Mouse (Mus musculus) CD4-positive, CD25-positive, alpha-beta regulatory T cell, adult 2 months (primary cell): ENCODE measurements at regions not wholly inside any gene's neighbourhood (a gene's known extent, or its start where the extent isn't known, plus 50 kb on each side); places are given as distances from the start of the nearest gene placed in this dataset.

ENCODE experiments used
- DNase-seq: peaks from one replicate; pipeline ENCODE4 v3.0.0-alpha.2; 2012; ENCODE audit warnings: low read depth, low spot score

DNA sequence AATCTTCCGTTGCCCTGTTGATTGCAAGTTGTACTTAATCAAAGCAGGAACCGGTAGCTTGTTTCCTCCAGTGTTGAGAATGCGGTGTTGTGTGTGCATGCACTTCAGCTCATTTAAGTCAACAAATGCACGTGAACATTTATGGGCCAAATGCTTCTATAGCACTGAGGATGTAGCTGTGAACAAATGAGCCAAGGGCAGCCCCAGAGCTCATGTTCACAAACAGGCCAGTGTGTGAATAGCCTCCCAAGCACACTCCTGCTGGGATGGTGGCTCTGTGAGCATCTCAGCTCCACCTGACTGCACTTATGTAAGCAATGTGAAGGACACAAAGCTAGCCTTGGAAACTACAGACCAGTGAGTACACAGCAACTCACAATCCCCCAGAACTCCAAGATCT lies 183.9 kb upstream of the Sox2 start:
- DNase-seq = no peak

DNA sequence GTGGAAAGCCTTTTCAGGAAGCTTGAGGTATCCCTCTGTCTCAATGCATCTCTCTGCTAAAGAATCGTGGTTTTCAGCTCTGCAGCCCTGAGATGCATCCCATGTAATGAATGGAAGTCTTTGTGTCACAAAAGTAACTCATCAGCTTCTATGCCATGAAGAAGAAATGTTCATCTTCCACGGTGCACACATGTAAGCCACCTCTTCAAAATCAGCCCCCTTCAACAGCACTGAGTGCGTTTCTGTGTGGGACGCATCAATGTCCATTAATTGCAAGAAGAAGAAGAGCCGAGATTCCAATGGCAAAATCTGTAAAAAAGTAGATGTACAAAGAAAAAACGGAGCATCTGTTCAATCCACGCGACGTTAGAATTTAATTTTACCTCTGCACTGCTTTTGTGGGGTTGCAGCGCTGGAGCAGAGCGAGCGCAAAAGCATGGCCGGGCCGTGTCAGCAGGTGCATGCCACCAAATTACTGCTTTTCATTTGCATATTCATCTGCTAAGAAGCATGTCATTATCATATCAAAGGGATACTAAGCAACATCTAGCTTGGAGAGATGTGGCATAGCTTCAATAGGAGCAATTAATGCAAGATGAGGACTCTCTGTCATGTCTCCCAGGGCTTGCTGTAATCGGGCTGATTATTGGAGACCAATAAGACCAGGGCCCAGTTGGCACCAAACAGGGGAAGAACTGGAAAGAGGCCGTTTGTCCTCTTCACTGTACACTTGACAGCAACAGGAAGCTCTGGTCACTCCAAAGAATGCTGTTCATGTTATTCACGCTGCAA lies 185.0 kb upstream of the Sox2 start:
- DNase-seq = no peak

DNA sequence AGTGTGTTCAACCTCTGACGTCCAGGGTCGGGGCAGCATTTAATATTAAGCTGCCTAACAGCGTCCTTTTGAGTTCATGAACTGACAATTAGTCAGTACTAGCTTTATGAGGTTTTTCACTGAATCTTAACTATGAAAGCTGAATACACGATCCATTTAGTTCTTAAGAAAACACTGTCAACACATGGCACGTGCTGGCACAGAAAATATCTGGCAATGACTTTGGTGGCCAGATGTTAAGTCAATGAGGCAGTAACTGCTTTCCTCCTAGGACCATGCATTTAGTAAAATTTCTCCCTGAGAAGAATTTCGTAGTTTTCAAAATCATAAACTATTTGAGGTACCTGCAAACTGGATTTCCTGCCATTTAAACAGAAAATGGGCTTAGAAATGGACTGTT lies 191.4 kb upstream of the Sox2 start:
- DNase-seq = no peak

DNA sequence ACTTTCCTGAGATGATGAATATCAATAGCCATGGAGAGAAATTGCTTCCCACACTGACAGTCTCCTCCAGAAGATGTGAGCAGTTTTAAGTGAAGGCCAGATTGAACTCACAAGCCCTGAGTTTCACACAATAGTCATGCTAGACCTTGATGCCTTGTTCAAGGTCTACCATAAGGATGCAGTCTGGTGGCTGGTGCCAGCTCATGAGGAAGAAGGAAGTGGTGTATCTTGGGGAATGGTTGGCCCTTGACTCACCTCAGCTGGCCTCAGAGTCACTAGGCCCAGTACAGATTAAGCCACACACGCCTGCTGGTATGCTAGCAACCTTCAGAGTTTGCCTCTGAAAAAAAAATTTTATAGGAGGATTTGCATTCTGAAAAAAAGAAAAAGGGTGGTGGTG lies 192.4 kb upstream of the Sox2 start:
- no peak for DNase-seq

DNA sequence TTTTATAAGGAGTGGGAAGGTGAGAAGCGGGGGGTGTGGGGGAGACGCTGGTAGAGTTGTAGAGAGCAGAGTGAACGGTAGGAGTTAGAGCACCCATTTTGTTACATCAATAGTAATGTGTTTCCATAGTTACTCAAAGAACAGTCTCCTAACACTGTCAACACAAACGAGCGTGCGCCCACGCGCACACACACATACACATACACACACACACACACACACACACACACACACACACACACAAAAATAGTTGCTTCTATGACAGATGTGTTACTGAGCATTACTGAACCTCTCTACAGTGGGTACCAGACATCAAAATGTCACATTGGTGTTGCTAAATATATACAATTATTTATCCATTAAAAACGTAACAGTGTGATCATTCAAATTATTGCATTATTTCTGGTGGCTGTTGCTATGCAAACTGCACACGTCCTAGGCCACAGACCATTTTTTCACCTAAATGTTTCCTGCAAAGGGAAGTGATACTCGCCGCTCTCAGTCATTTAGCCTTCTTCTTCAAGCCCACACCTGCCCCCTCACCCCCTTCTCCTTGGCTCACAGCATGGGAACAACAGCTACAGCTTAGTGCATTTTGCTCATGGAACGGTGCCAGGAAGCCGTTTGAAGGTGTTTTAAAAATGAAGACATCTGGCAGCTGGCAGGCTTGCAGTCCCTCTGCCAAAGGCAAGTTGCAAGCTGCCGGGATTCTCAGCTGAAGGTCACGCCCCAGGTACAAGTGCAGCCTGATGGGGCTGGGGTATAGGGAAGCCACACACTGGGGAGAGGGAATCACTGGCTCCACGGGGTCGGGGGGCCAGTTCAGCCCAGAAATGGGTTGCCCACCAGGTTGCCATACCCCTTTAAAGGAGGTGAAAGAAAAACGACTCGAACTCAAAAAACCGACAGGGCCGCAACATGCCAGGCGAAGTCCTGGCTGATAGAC lies 193.4 kb upstream of the Sox2 start:
- DNase-seq = no peak

DNA sequence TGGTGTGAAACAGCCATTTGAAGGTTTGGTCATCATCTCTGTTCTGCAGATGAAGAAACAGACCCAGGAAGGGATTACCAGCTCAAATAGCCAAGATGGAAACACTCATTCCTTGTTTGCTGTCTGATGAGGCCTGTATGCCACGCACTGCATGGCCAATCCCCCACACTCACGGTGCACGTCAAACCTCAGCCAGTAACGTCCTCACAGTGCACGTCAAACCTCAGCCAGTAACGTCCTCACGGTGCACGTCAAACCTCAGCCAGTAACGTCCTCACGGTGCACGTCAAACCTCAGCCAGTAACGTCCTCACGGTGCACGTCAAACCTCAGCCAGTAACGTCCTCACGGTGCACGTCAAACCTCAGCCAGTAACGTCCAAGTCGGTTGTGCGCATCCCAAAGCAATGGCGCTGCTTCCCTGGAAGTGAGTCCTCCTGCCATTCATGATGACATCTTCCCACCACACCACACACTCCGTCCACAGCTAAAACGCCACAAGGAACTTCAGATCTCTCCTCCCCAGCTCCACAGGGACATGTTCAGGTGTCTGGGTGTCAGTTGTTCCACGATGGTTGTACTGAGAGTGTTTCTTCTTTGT lies 196.1 kb upstream of the Sox2 start:
- no peak for DNase-seq

DNA sequence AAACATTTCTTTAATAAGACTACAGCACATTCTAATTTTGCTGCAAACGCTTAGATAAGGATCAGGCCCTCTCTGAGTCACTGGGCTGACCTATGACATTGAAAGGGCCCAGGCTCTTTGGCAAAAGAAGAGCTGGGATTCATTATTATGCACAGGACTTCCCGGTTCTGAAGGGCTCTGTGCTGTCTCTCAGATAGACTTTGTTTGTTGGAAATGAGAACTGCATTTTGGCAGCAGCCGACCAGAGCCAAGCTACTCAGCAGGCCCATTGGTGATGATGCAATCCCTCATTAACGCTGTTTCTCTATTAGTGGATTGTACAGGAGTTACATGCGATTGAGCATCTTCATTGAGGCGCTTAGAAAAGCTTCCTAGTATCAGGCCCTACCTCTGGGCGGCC lies 204.9 kb upstream of the Sox2 start:
- DNase-seq = no peak

DNA sequence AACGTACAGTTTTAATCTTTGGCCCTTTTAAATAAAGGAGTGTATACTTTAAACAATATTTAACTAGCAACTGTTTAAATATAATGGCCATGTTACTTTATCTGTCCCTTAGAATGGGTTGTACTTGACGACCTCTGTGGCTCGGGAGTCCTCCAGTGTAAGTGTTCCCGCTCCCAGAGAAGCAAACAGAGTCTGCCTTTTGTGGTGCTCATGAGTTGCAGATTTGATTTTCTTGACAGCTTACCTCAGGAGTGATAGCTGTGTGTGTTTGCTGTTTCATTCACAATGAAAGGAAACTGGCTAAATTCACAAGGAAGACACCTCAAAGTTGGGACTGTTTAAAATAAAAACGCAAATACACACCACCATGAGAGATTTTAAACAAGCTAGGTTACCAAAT lies 205.4 kb upstream of the Sox2 start:
- no peak for DNase-seq

DNA sequence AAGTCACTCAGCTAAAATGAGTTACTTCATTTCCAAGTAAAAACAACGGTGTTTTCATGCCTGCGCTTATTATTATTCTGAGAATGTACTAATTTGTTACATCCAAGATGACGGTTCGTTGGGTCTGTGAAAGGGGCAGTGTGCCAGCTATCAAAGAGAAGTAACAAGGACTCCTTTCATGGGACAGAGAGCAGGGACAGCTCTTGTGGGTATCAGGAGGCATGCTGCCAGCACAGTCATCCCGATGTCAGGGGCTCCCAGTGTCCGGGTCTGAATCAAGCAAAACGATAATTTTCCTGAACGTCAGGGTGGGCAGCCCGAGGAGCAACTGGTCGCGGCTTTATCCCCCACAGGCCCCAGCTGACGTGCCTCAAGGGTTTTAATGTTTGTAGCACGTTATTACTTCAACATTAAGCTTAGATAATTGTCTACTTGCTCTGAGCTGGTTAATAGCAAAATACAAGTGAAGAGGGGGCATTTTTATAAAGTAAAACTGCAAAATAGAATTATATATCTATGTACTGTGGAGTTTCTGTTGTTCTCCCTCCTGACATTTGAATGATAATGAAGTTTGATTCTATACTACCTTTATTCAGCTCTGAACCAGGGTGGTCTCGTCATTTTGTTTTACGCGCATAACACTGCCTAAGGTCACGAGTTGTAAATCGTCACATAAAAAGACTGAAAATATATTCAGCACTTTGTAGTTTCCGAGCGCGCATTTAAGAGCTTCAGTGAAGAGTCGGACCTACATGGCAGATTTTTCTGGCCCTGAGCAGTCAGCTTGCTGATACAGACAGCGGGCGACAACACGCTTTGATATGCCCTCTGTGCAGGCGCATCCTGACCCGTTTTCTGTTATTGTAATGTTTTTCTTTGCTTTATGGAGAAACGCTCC lies 206.2 kb upstream of the Sox2 start:
- DNase-seq = no peak

DNA sequence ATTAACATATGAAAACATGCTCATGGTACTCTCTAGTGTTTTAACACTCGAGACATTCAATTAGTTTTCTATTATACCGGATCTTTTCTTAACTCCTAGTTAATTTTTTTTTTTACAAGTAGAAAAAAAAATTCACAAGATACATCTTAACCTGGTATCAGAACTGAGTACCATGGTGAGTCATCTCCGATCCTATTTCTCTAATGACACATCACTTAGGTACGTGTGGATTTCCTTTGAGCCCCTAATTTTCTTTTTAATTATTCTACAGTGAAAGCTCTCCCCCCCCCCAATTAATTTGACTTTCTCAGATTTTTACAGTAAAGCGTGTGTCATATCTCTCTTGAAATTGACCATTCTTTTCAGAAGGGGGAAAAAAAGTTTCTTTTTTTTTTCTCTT lies 206.9 kb upstream of the Sox2 start:
- no peak for DNase-seq

DNA sequence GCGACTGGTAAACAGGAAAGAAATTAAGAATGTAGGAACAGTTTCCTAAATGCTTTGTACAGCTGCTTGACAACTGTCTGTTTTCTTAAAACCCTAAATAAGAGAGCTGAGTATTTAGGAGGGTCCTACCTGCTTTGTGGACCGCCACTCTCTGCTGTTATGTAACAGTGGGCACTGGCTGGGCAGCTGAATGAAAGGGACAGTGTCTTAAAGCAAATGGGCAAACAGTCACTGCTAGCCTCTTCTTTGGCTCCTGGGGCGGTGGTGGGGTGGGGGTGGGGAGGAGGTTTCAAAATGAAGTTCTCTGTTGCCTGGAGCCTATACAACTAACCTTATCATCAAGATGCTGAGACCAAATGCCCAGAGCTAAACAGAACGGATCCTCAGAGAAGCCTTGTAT lies 208.4 kb upstream of the Sox2 start:
- DNase-seq = no peak

DNA sequence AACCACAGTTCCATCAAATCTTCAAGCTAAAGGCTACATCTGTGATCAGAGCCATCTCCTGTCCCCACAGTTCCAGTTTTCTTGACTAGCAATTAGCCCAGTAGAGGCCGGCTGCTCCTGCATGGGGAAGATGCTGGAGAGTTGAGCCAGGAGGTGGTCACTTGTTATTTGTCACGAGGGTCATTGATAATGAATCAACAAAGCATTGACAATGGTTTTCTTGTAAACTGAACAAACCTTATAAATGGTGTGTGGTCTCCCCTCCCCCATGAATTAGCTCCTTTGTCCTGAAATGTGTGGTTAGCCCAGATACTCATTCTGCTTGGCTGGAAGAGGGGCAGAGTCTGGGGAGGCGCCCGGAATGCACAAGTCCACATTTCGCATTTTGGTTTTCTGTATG lies 208.9 kb upstream of the Sox2 start:
- DNase-seq = no peak

DNA sequence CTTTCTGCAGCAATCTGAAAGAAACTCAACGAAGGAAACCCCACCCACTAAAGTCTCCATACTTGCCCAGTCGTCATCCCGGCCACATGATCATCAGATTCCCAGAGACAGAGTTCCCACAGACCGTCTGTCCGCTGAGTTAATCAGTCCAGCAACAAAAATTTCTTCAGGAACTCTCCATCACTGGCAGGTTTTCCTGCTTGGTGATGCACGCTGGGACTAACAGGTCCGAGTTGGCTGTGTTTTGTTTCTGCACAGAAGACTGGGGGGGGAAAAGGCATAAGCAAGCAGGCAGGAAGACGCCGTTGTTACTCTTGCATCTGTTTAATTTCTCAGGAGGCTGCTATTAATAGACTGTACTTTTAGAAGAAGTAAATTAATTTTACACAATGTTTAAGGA lies 215.3 kb upstream of the Sox2 start:
- no peak for DNase-seq

DNA sequence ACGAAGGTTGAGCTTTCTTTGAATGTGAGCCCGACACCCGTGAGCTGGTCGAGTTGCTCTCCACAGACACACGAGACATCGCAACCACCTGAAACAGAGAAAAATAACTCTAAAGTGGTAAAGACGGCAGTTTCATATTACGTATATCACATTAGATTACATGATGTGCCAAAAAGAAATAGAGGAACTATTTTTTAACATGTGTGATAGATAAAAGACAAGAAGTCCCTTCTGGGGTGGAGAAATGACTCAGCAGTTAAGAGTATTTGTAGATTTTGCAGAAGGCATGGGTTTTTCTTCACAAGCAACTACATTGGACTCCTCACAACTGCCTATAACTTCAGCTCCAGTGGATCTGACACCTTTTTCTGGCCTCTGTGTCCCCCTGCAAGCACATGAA lies 222.2 kb upstream of the Sox2 start:
- DNase-seq = no peak

DNA sequence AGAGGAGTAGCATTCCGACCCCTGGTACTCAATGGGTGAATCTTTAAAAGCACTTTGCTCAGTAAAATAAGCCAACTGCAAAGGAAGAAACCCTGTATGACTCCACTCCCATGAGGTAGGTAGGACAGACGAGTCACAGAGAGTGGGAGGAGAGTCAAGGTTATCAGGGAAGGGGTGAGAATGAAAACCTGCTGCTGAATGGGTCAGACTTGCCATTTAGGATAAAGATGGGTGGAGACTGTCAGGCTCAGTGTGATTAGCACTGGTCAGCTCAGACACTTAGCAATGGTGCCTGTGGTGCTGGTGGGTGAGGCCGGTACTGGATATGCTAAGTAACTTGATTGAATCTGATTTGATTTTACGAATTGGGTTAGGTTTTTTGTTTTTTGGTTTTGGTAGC lies 222.7 kb upstream of the Sox2 start:
- DNase-seq = no peak

DNA sequence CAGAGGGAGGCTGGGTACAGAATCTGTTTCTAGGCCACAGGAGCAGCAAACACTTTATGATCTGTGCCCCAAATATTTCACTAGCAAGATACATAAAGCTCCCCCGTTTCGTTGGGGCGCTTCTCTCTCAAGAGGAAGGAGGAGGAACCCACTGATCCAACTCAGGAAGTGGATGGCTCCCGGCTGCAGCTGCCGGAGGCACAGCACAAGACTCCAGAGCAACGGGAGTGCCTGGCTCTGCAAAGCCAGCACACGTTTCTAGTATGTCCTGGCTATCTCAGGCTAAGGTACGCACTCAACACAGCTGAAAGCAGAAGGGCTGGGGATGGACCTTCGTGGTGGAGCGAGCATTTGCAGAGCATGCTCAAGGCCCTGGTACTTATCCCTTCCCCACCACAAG lies 223.2 kb upstream of the Sox2 start:
- no peak for DNase-seq

DNA sequence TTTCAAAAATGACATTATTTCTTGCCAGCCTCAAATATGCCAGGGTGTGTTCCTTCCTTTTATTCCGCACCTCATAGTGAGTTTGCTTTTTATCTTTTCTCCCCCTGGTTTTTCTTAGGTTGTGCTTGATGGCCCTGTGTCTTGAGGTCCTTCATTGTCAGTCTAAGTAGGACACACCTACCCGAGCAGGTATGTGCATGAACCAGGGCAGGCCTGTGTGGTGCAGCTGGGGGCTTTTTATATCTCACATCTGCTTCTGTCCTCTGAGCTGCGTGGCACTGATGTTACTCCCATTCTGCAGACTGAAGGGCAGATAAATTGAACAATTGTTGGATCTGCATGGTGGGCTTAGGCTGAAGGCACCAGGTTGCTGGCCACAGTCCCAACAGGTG lies 238.3 kb upstream of the Sox2 start:
- DNase-seq = no peak

DNA sequence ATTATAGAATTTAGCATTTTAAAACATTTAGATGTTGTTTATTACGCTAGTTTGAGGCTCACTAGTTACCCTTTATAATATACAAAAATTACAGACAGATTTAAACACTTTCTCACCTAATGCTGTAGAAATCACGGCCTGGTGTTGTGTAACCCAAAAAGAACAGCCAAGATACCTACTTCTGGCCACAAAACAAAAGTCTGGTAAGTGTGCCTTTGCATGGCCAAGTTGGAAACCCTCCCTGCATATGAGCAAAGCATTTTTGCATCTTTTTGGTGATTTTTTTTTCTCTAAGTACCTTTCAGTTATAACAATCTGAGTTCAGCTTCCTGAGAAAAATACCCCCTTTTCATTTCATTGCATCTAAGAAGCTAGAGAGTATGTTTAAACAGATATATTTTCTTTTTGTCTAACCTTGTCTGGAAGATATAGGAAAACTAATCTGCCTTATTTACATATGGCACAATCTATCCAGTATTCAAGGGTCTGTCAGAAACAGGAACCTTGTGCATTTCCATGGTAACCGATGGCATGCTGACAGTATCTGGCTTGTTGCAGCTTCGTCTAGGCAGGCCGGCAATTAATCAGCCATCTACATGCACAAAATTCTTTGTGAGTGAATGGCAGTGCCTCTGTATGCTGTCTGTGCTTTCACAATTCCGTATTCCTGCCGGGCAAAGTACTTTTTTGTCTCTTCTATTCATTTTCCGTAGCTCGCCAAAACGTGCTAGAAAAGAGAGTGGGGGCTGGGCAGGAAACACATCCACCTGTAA lies 238.9 kb upstream of the Sox2 start:
- DNase-seq = no peak

DNA sequence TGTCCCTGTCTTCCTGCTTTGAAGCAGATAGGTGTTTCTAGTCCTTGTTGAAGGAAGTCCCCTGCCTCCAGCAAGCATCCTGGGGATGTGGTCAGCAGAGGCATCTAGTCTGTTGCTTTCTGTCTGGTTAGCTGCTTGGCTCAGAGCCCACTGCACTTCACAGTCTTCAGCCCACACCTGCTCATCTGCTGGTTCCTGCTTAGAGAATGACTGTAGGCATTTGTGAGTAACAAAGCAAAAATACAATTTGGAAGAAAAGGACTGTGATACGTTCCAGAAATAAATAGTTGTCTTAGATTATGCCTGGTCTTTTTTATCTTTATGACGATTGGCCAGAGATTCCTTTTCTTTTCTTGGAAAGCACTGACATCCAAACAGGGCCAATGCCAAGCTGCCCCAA lies 246.6 kb upstream of the Sox2 start:
- no peak for DNase-seq

DNA sequence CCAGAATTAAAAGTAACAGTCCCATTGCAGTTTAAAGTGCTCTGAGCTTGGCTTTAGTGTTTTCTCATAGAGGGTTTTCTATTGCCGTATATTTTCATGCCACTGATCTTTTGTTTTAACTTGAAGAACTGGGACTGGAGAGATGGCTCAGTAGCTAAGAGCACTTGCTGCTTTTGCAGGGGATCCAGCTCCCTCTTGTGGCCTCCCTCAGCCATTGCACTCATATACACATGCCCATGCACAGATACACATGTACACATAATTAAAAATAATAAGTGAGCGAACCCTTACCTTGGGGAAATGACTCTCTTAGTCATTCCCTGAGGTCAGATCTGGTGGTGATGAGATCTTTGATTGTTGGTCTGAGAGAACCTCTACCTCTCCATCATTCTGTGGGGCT lies 258.9 kb upstream of the Sox2 start:
- DNase-seq = no peak

DNA sequence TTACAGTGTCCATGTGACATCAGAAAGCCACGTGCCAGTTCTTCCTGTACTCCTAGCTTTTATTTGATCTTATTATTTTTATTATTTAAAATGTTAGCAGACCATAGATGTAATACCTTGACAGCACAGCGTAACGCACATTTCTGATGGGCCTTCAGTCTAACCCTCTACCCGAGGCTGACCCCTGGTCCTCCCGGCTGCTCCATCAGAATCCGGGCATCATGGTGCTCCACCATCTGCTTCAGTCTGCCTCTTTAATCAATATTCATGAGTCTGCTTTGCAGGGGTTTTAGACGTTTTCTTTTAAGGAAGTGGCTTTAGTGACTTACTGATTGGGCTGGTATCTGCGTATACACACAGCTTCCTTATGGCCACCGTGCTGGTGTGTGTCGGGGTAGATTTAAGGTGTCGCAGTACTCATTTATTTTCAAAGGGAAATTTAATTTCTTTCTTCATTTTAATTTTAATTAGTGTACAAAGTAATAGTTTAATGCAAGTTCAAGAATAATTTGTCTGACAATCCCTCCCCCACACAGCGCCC lies 265.2 kb upstream of the Sox2 start:
- DNase-seq = no peak
